Mouse (Mus musculus): ENCODE measurements at regions not wholly inside any gene's neighbourhood (a gene's known extent, or its start where the extent isn't known, plus 50 kb on each side); places are given as distances from the start of the nearest gene placed in this dataset.

- Histone ChIP-seq H3K9me3 (no peaks in the 10 kb centered on the region), H3K4me1 (peaks cover 82% of the 10 kb centered on the region), H3K36me3 (replicated peaks; ENCODE audit: low read length) (no peaks in the 10 kb centered on the region), H3K4me3 (replicated peaks) (no peak overlapping the region), H3K27me3 (replicated peaks) (peaks cover 5% of the 10 kb centered on the region)
- TF ChIP-seq GATA1 (IDR thresholded peaks at IDR 0.05; ENCODE audit: borderline replicate concordance, low read length) (no peak), FLI1 (IDR thresholded peaks at IDR 0.05; ENCODE audit: low read length) (no peak)
Observed at GRCm38 (mm10) chr8:126538136-126538535, 55.6 kb downstream of the Irf2bp2 start.

GRCm38 (mm10) chr8:126536928-126537618 lies 56.7 kb downstream of the Irf2bp2 start:
- no peak for TF ChIP-seq GATA1 (IDR thresholded peaks at IDR 0.05; ENCODE audit: borderline replicate concordance, low read length)
- TF ChIP-seq FLI1 (IDR thresholded peaks at IDR 0.05; ENCODE audit: low read length), result no peak
- Histone ChIP-seq H3K36me3 (replicated peaks; ENCODE audit: low read length) (no peaks in the 10 kb centered on the region), H3K4me1 (peaks cover 76% of the 10 kb centered on the region), H3K27me3 (replicated peaks) (peaks cover 9% of the 10 kb centered on the region), H3K9me3 (no peaks in the 10 kb centered on the region), H3K4me3 (replicated peaks) (no peak overlapping the region)

- H3K4me3 ChIP-seq (replicated peaks), result peak overlapping the region; percentile 53
- no peaks in the 10 kb centered on the region for H3K9me3 ChIP-seq
- TF ChIP-seq GATA1 (IDR thresholded peaks at IDR 0.05; ENCODE audit: borderline replicate concordance, low read length), result no peak
- no peak for TF ChIP-seq FLI1 (IDR thresholded peaks at IDR 0.05; ENCODE audit: low read length)
- H3K27me3 ChIP-seq (replicated peaks), result peaks cover 9% of the 10 kb centered on the region
- H3K36me3 ChIP-seq (replicated peaks; ENCODE audit: low read length), result no peaks in the 10 kb centered on the region
- H3K4me1 ChIP-seq, result peaks cover 77% of the 10 kb centered on the region
Observed at GRCm38 (mm10) chr8:126536132-126536927, 57.5 kb downstream of the Irf2bp2 start.

DNA sequence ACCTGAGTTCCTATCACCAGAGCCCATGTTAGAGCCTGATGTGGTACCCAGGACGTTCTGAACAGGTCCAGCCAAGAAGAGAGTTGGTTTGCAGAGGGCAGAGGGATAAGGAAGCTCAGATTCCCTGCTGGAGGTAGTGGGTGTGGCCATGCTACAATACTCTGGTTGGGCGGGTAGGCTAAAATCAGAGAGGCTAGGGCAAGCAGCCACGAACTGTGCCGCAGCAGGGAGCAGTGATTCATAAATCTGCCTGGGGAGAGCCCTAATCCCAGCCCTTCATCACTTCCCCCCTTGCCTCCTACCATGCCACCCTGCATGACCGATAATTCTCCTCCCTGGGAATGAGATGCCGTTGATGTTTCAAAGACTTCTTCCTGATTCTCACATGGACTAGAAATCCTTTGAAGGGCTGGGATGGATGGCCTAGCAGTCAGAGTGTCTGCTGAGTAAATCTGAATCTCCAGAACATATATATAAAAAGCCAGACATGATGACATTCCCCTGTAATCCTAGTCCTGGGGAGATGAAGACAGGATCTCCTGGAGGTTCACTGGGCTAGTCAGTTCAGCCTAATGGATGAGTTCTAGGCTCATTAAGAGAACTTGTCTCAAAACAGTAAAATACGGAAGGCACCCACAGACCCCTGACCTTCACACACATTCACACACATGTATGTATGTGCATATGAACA lies 57.6 kb upstream of the Tarbp1 start:
- H3K36me3 ChIP-seq (replicated peaks; ENCODE audit: low read length), result no peaks in the 10 kb centered on the region
- H3K27me3 ChIP-seq (replicated peaks), result peaks cover 12% of the 10 kb centered on the region
- H3K4me3 ChIP-seq (replicated peaks), result no peak overlapping the region
- no peaks in the 10 kb centered on the region for H3K9me3 ChIP-seq
- no peak for TF ChIP-seq GATA1 (IDR thresholded peaks at IDR 0.05; ENCODE audit: borderline replicate concordance, low read length)
- no peak for TF ChIP-seq FLI1 (IDR thresholded peaks at IDR 0.05; ENCODE audit: low read length)
- peaks cover 67% of the 10 kb centered on the region for H3K4me1 ChIP-seq

GRCm38 (mm10) chr8:126531459-126531858 lies 56.6 kb upstream of the Tarbp1 start:
- Histone ChIP-seq H3K4me1 (peaks cover 67% of the 10 kb centered on the region), H3K27me3 (replicated peaks) (peaks cover 12% of the 10 kb centered on the region), H3K36me3 (replicated peaks; ENCODE audit: low read length) (no peaks in the 10 kb centered on the region), H3K9me3 (no peaks in the 10 kb centered on the region), H3K4me3 (replicated peaks) (no peak overlapping the region)
- TF ChIP-seq FLI1 (IDR thresholded peaks at IDR 0.05; ENCODE audit: low read length), result no peak
- no peak for TF ChIP-seq GATA1 (IDR thresholded peaks at IDR 0.05; ENCODE audit: borderline replicate concordance, low read length)

DNA sequence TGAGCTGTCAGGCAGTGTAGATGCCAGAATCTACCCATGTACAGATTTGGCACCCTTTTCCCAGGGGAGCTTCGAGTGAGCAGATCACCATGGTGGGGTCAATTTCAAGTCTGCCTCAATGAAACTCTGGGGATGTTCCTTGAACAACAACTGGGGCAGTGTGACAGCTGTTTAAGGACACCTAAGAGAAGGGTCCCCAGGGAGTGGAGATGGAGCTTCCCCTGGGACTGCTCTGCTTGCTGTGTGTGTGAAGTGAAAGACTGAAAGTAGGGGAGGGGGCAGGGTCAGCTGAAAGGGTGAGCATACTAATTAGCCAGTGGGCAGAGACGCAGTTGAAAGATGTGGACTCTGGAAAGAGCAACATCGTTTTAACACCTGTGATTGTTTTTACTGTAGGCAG lies 54.5 kb upstream of the Tarbp1 start:
- Histone ChIP-seq H3K36me3 (replicated peaks; ENCODE audit: low read length) (no peaks in the 10 kb centered on the region), H3K4me1 (peaks cover 69% of the 10 kb centered on the region)
- TF ChIP-seq GATA1 (IDR thresholded peaks at IDR 0.05; ENCODE audit: borderline replicate concordance, low read length), result no peak
- TF ChIP-seq FLI1 (IDR thresholded peaks at IDR 0.05; ENCODE audit: low read length), result no peak

DNA sequence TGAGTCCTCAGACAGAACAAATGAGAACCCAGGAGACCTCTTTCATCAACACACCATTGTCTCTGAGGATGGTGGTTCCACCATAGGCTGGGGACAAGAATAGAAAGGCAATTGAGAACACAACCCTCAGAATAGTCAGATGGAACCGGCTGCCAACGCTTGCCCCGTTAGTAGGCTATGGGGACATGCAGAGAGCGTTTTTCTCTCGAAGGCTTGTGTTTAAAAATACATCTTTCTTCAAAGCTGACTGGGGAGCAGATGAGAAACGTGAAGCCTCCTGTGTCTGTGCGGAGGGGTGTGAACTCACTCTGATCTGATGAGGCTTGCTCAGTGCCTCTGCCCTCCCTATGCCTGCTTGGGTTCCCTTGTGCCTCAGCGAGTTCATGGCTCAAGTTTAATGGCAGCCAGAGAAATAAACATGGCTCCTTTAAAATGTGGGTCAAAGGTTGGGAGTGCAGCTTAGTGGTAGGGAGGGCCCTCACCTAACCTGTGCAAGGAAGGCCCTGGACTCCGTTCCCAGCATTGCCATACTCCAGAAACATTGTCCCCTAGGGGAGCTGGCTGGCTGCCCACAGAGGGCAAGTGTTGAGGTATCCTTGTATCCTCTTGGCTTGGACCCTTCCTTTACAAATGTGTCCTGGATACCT lies 53.7 kb upstream of the Tarbp1 start:
- Histone ChIP-seq H3K4me3 (replicated peaks) (no peak overlapping the region), H3K9me3 (no peaks in the 10 kb centered on the region), H3K27me3 (replicated peaks) (peaks cover 12% of the 10 kb centered on the region), H3K4me1 (peaks cover 74% of the 10 kb centered on the region), H3K36me3 (replicated peaks; ENCODE audit: low read length) (no peaks in the 10 kb centered on the region)
- TF ChIP-seq FLI1 (IDR thresholded peaks at IDR 0.05; ENCODE audit: low read length) (no peak), GATA1 (IDR thresholded peaks at IDR 0.05; ENCODE audit: borderline replicate concordance, low read length) (no peak)

More for the DNA sequence above, 54.5 kb upstream of the Tarbp1 start:
- Histone ChIP-seq H3K9me3 (no peaks in the 10 kb centered on the region), H3K27me3 (replicated peaks) (peaks cover 12% of the 10 kb centered on the region), H3K4me3 (replicated peaks) (no peak overlapping the region)

DNA sequence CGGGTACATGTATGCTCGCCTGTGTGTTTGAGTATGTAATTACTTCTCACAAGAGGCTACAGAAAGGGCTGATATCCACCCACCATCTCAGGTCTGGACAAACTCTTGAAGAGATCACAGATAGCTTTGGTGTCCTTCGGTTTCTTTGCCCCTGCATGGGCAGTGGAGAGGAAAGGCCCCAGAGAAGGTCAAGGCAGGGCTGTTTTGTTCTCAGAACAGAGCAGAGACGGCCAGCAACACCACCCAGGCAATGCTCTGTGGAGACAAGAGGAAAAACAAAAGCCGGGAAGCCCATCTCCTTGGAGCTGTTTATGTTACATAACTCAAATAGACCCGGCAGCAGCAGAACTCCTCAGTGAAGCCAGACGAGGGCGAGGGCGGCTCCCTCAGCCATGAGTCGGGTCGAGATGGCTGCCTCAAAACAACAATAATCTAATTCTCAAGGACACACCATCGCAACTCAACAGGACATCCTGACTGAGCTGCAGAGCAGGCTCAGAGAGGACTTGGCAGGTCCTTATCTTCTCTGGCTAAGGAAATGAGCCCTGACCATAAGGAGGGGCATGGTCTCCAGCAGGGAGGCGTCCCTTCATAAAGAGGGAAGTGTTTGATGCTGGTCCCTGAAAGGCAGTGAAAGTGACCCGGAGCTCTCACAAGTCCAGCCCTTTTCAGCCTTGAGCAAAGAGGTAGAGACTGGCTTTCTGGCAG lies 52.2 kb upstream of the Tarbp1 start:
- Histone ChIP-seq H3K4me1 (peaks cover 79% of the 10 kb centered on the region), H3K4me3 (replicated peaks) (peak overlapping the region; percentile 76), H3K36me3 (replicated peaks; ENCODE audit: low read length) (no peaks in the 10 kb centered on the region), H3K9me3 (no peaks in the 10 kb centered on the region), H3K27me3 (replicated peaks) (peaks cover 3% of the 10 kb centered on the region)
- TF ChIP-seq GATA1 (IDR thresholded peaks at IDR 0.05; ENCODE audit: borderline replicate concordance, low read length) (peak; percentile 97), FLI1 (IDR thresholded peaks at IDR 0.05; ENCODE audit: low read length) (no peak)

DNA sequence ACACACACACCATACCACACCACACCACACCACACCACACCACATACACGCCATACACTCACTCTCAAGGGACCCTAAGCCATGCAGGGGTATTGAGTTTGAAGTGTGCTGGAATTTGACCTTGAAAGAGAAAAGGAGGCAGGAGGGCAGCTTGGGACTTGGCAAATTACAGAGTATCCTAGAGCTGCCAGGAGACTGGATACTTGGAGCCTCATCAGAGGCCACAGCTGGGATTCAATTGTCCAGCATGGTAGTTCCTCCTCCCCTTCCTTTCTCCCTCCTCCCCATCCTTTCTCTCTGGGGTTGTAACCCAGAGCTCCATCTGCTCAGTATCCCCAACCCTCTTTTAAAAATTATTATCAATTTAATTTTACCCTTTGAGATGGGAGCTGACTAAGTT lies 50.7 kb upstream of the Tarbp1 start:
- H3K9me3 ChIP-seq, result peaks cover 2% of the 10 kb centered on the region; the same call in 1 of the 2 replicates
- no peaks in the 10 kb centered on the region for H3K27me3 ChIP-seq (replicated peaks)
- no peaks in the 10 kb centered on the region for H3K36me3 ChIP-seq (replicated peaks; ENCODE audit: low read length)
- TF ChIP-seq FLI1 (IDR thresholded peaks at IDR 0.05; ENCODE audit: low read length) (no peak), GATA1 (IDR thresholded peaks at IDR 0.05; ENCODE audit: borderline replicate concordance, low read length) (no peak)
- H3K4me1 ChIP-seq, result peaks cover 69% of the 10 kb centered on the region
- H3K4me3 ChIP-seq (replicated peaks), result no peak overlapping the region

Measured in megakaryocyte, embryonic 14.5 days (primary cell).